Mouse (Mus musculus): ENCODE measurements around the gene Trim28.

DNA sequence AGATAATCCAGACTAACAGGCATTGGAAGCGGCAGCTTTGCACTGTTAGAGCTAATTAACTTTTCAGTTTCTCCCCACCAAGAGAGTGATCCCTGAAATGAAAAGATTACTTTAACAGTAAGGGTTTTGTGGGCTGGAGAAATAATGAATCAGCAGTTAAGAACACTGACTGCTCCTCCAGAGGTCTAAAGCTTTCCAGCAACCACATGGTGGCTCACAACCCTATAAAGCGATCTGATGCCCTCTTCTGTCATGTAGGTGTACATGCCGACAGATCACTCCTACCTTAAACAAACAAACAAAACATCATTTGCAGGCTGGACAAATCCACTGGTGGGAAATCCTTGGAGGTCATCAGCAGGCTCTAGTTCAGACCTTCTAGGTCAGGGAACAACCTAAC is 44.0 kb upstream of the Trim28 start:
- TF ChIP-seq CTCF (IDR thresholded peaks at IDR 0.05; ENCODE audit: extremely low read depth, insufficient read length, insufficient replicate concordance, low read depth, low read length) (no peak), POLR2A (IDR thresholded peaks at IDR 0.05; ENCODE audit: low read depth, low read length) (no peak)

All from small intestine, adult 2 months (tissue).